Mouse (Mus musculus) ES-CJ7 (cell line): ENCODE data around the gene Gm3629.
"Not testable (repeated sequence)": the region's sequence is repeated elsewhere in the genome, so short reads cannot be mapped to it uniquely, and the experiment has no call there.

Source experiments
- DNase-seq: peaks from one replicate; pipeline ENCODE4 v3.0.0; 2011; ENCODE audit warnings: low read depth, low spot score

Gene Gm3629

DNA sequence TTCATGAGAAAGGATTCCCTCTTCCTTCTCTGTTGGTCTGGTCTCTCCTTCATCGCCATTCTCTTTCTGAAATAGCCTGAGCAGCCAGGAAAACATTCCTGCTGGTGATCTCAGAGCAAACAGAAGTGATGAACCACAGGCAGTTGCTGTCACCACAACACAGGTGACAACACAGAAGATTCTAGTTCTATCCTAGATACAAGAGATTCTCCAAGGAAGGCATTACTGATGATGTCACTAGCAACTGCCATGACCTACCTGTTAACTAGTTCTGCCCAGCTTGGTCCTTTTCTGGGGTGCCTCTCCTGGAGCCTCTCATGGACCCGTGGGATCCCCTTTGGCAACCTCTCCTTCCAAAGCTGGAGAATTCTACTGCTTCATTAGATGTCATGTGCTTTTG is at the start of gene Gm3629:
Gene Gm3629 (minus strand): TSS at position 101 of the 400 bp plus-strand sequence.
- not testable (repeated sequence) for DNase-seq

GRCm38 (mm10) chr14:6622318-6622717 is 31.9 kb upstream of the Gm3629 start, which contains the start of gene Gm3460:
Gene Gm3460 (minus strand): TSS chr14:6622418.
- DNase-seq = not testable (repeated sequence)

DNA sequence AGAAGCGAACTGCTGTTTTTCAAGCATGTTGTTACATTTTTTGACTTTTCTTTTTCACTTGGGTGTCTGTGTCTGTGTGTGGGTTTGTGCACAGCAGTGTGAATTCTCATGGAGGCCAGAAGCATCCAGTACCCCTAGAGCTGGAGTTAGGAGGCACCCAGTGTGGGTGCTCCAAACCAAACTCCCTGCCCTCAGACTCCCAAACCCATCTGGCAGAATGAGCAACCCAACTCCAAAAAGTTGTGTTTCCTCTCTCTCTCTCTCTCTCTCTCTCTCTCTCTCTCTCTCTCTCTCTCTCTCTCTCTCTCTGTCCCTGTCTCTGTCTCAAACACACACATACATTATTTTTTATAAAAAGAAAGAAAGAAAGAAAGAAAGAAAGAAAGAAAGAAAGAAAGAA is 16.0 kb upstream of the Gm3629 start:
- DNase-seq = not testable (repeated sequence)

GRCm38 (mm10) chr14:6605004-6605403 is 14.6 kb upstream of the Gm3629 start:
- not testable (repeated sequence) for DNase-seq

- not testable (repeated sequence) for DNase-seq
Observed at GRCm38 (mm10) chr14:6604551-6604950, 14.1 kb upstream of the Gm3629 start.

- DNase-seq = not testable (repeated sequence)
Observed at GRCm38 (mm10) chr14:6537190-6537589, 53.2 kb downstream of the Gm3629 start, which contains the start of gene Gm8356. Gene Gm8356 (minus strand): TSS chr14:6537290.
